Mouse (Mus musculus) small intestine, adult 2 months (tissue): Measurements from ENCODE around the gene Ctcf.

Experiments
- CTCF ChIP-seq: fragments of 200-500 bp; IDR thresholded peaks from 2 replicates; pipeline ENCODE4 v1.5.1; 2012; ENCODE audit warnings: low read depth, mild to moderate bottlenecking, control low read depth, inconsistent platforms, low read length, moderate library complexity, mixed read lengths; ENCODE audit not compliant: insufficient replicate concordance, insufficient read length; ENCODE audit errors: extremely low read depth
- POLR2A ChIP-seq: fragments of 200-500 bp; IDR thresholded peaks from 2 replicates; pipeline ENCODE4 v1.6.1; 2012; ENCODE audit warnings: low read depth, mild to moderate bottlenecking, control low read depth, inconsistent platforms, low read length, moderate library complexity

DNA sequence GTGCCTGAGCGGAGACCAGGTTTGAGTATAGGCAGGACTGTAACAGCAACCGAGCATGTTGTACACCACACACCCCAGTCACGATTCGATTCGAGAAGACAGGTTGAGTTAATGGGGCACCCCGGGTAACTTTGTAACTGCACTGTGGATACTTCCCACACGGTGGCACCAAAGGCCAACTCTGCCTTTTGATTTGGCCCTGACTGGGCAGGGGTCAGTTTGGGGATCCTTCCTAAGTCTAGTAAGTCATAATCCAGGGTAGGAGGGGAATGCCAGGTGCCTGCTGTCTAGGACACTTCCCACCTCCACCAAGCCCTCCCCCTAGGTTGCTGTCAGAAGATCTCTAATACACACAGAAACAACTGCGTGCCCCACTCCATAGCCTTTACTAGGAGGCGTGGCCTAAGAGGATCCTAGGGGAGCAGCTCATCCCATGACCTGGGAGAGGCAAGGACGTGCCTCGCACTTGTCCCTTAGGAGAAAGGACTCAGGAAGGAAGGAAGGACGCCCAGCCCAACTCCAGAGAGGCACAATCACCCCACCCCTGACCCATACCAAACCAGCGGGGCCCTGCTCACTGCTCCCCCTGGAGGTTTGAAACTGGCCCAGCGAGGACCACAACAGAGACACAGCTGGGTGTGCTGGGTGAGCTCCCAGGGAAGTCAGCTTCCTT is 39.9 kb upstream of the Ctcf start:
- TF ChIP-seq CTCF (peak; percentile 66; the same call in 1 of the 2 replicates), POLR2A (no peak)
